Mouse (Mus musculus) CH12.LX (cell line): Measurements from ENCODE around the gene Agap3. TPM values are rescaled to one million over a fixed set of nuclear protein-coding genes. Genes with fewer than 3 reads are reported as not detected.

Experiments
- DNase-seq: peaks from one replicate; pipeline ENCODE4 v3.0.0-alpha.2; 2013; ENCODE audit errors: extremely low read depth
- H3K27ac ChIP-seq: 2 replicates; pipeline ENCODE4 v1.5.1; 2012; ENCODE audit warnings: low read depth, mild to moderate bottlenecking, control low read depth, moderate library complexity; ENCODE audit not compliant: insufficient read depth
- H3K27me3 ChIP-seq: replicated peaks from 2 replicates; pipeline ENCODE3; 2012; ENCODE audit warnings: inconsistent platforms
- H3K36me3 ChIP-seq, 2 experiments: replicated peaks in 1 of 2; 2 replicates each; pipeline versions ENCODE3 to v1.6.1; 2012; ENCODE audit warnings: inconsistent platforms in 1 of 2, low read length in 1 of 2, mild to moderate bottlenecking in 1 of 2, mixed read lengths in 1 of 2, moderate library complexity in 1 of 2; ENCODE audit not compliant: control insufficient read depth in 1 of 2, insufficient read depth in 1 of 2
- H3K4me1 ChIP-seq, 2 experiments: 2 replicates each; pipeline ENCODE4 v1.6.1; 2012; ENCODE audit warnings: inconsistent platforms in 1 of 2, moderate library complexity in 1 of 2; ENCODE audit not compliant: insufficient read depth in 2 of 2, control insufficient read depth in 1 of 2
- H3K4me2 ChIP-seq: 2 replicates; pipeline ENCODE4 v1.6.1; 2012; ENCODE audit warnings: low read depth, mild to moderate bottlenecking, control low read depth; ENCODE audit not compliant: poor library complexity, insufficient read depth, severe bottlenecking
- H3K4me3 ChIP-seq, 3 experiments: fragments of 150-350 bp in 1 of 3; sonication (generic) in 1 of 3; replicated peaks in 1 of 3; 2 replicates each; pipeline versions ENCODE3 to v1.5.1; 2011 to 2012; ENCODE audit warnings: low read depth in 2 of 3, low read length in 2 of 3, mild to moderate bottlenecking in 2 of 3, moderate library complexity in 2 of 3, control low read depth in 1 of 3, improper control_type of control experiment in 1 of 3, inconsistent platforms in 1 of 3, mixed read lengths in 1 of 3; ENCODE audit not compliant: poor library complexity in 1 of 3
- H3K79me2 ChIP-seq: replicated peaks from 2 replicates; pipeline ENCODE4 v1.6.1; 2012; ENCODE audit warnings: mild to moderate bottlenecking, moderate library complexity; ENCODE audit not compliant: control insufficient read depth, poor library complexity, insufficient read depth, severe bottlenecking; ENCODE audit errors: extremely low read depth
- H3K9ac ChIP-seq: 2 replicates; pipeline ENCODE4 v1.6.1; 2012; ENCODE audit warnings: low read depth, mild to moderate bottlenecking, control low read depth, moderate library complexity; ENCODE audit not compliant: insufficient read depth
- H3K9me3 ChIP-seq: replicated peaks from 2 replicates; pipeline ENCODE3; 2012; ENCODE audit warnings: low read length, inconsistent platforms, mixed read lengths
- BHLHE40 ChIP-seq: IDR thresholded peaks from 2 replicates; pipeline ENCODE4 v1.6.1; 2011; ENCODE audit warnings: mild to moderate bottlenecking, low read depth, low read length, improper control_type of control experiment
- CHD1 ChIP-seq: IDR thresholded peaks from 2 replicates; pipeline ENCODE4 v1.6.1; 2012; ENCODE audit warnings: low read depth, low read length, improper control_type of control experiment, inconsistent platforms
- CHD2 ChIP-seq: IDR thresholded peaks from 2 replicates; pipeline ENCODE4 v1.6.1; 2011; ENCODE audit warnings: low read length, improper control_type of control experiment
- CTCF ChIP-seq, 2 experiments: IDR thresholded peaks in 1 of 2; conservative IDR thresholded peaks in 1 of 2; 2 replicates each; pipeline ENCODE4 v1.5.1; 2011 to 2012; ENCODE audit warnings: low read depth in 2 of 2, low read length in 2 of 2, improper control_type of control experiment in 1 of 2, inconsistent platforms in 1 of 2, mild to moderate bottlenecking in 1 of 2, moderate library complexity in 1 of 2
- E2F4 ChIP-seq: IDR thresholded peaks from 2 replicates; pipeline ENCODE4 v1.6.1; 2011; ENCODE audit warnings: low read depth, low read length, improper control_type of control experiment; ENCODE audit not compliant: insufficient replicate concordance
- ELF1 ChIP-seq: IDR thresholded peaks from 2 replicates; pipeline ENCODE4 v1.6.1; 2014; ENCODE audit warnings: low read depth, mild to moderate bottlenecking, inconsistent platforms, low read length, improper control_type of control experiment
- EP300 ChIP-seq: IDR thresholded peaks from 2 replicates; pipeline ENCODE4 v1.6.1; 2011; ENCODE audit warnings: low read length, improper control_type of control experiment
- GABPA ChIP-seq: IDR thresholded peaks from 2 replicates; pipeline ENCODE4 v1.6.1; 2012; ENCODE audit warnings: low read depth, low read length, improper control_type of control experiment, inconsistent platforms; ENCODE audit not compliant: insufficient replicate concordance
- HCFC1 ChIP-seq: IDR thresholded peaks from 2 replicates; pipeline ENCODE4 v1.6.1; 2012; ENCODE audit warnings: low read depth, mild to moderate bottlenecking, inconsistent platforms, low read length, improper control_type of control experiment
- IRF4 ChIP-seq: IDR thresholded peaks from 2 replicates; pipeline ENCODE4 v1.6.1; 2014; ENCODE audit warnings: low read depth, mild to moderate bottlenecking, inconsistent platforms, low read length, improper control_type of control experiment
- MAFK ChIP-seq: IDR thresholded peaks from 2 replicates; pipeline ENCODE4 v1.6.1; 2011; ENCODE audit warnings: low read length, improper control_type of control experiment; ENCODE audit not compliant: insufficient replicate concordance
- MAX ChIP-seq: IDR thresholded peaks from 2 replicates; pipeline ENCODE4 v1.6.1; 2011; ENCODE audit warnings: low read length, improper control_type of control experiment
- MAZ ChIP-seq: IDR thresholded peaks from 2 replicates; pipeline ENCODE4 v1.6.1; 2012; ENCODE audit warnings: low read depth, mild to moderate bottlenecking, inconsistent platforms, low read length, improper control_type of control experiment, moderate library complexity
- MEF2A ChIP-seq: IDR thresholded peaks from 2 replicates; pipeline ENCODE4 v1.6.1; 2014; ENCODE audit warnings: low read depth, mild to moderate bottlenecking, inconsistent platforms, low read length, improper control_type of control experiment, borderline replicate concordance
- MYC ChIP-seq: IDR thresholded peaks from 2 replicates; pipeline ENCODE4 v1.6.1; 2011; ENCODE audit warnings: low read depth, mild to moderate bottlenecking, improper control_type of control experiment, low read length
- NELFE ChIP-seq: IDR thresholded peaks from 2 replicates; pipeline ENCODE4 v1.6.1; 2011; ENCODE audit warnings: low read depth, low read length, improper control_type of control experiment
- PAX5 ChIP-seq: IDR thresholded peaks from 2 replicates; pipeline ENCODE4 v1.6.1; 2012; ENCODE audit warnings: low read length, inconsistent platforms, mixed read lengths
- POLR2A ChIP-seq: IDR thresholded peaks from 2 replicates; pipeline ENCODE4 v1.6.1; 2011; ENCODE audit warnings: low read depth, mild to moderate bottlenecking, improper control_type of control experiment, low read length
- RAD21 ChIP-seq: IDR thresholded peaks from 2 replicates; pipeline ENCODE4 v1.6.1; 2011; ENCODE audit warnings: low read depth, mild to moderate bottlenecking, low read length, improper control_type of control experiment, moderate library complexity
- UBTF ChIP-seq: IDR thresholded peaks from 2 replicates; pipeline ENCODE4 v1.6.1; 2012; ENCODE audit warnings: low read depth, mild to moderate bottlenecking, inconsistent platforms, low read length, improper control_type of control experiment, moderate library complexity
- USF2 ChIP-seq: conservative IDR thresholded peaks from 2 replicates; pipeline ENCODE4 v1.6.1; 2011; ENCODE audit warnings: low read depth, low read length, improper control_type of control experiment
- ZC3H11A ChIP-seq: IDR thresholded peaks from 2 replicates; pipeline ENCODE4 v1.6.1; 2012; ENCODE audit warnings: low read depth, mild to moderate bottlenecking, inconsistent platforms, low read length, improper control_type of control experiment
- ZMIZ1 ChIP-seq: IDR thresholded peaks from 2 replicates; pipeline ENCODE4 v1.6.1; 2012; ENCODE audit warnings: low read depth, mild to moderate bottlenecking, inconsistent platforms, low read length, improper control_type of control experiment
- ZNF384 ChIP-seq: IDR thresholded peaks from 2 replicates; pipeline ENCODE4 v1.6.1; 2012; ENCODE audit warnings: low read depth, low read length, improper control_type of control experiment, inconsistent platforms
- dilution Hi-C: fragments of 300-500 bp; cut with MboI; formaldehyde crosslinking; loops from 2 replicates; pipeline ENCODE4 v1.14.3; 2020; ENCODE audit warnings: low sequenced_read_pairs; ENCODE audit not compliant: extremely low pct_unique_long_range_greater_than_20kb, extremely low pct_ligation_motif_present
- in situ Hi-C: fragments of 300-500 bp; cut with MboI; formaldehyde crosslinking; loops from 3 replicates; pipeline ENCODE4 v1.14.3; 2019; ENCODE audit warnings: low sequenced_read_pairs, low pct_ligation_motif_present, low pct_unique_long_range_greater_than_20kb, mixed read lengths
- polyA plus RNA-seq: library from polyadenylated mRNA; unstranded; fragments of >175 nt; gene quantifications from 2 replicates; pipeline ENCODE4 v1.2.1, GENCODE M21; 2012; ENCODE audit warnings: low read depth; ENCODE audit not compliant: insufficient read length
- total RNA-seq, 2 experiments: library from RNA; depleted of rRNA; stranded (reverse); fragments of 300-350 nt in 1 of 2; fragments of >200 nt in 1 of 2; gene quantifications; 2 replicates each; pipeline ENCODE4 v1.2.3; 2012 to 2014

Agap3 gene
- total and polyA plus RNA-seq, 3 experiments, result 15.4 to 43.5 (median 38.0) TPM

DNA sequence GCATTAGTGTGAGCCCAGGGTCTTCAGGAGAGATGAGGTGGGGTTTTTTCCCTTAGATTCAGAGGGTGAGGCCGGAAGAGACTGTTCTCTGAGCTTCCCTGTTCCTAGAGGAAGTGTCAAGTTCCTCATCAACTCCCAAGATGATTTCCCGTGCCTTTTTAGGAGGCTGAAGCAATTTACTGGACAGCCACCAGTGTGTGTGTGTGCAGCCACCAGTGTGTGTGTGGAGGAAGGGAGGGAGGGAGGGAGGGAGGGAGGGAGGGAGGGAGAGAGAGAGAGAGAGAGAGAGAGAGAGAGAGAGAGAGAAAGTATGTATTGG, 2.0 kb downstream of the Agap3 start:
- peaks cover 20% of the 10 kb centered on the region for H3K27me3 ChIP-seq
- TF ChIP-seq BHLHE40, result no peak
- TF ChIP-seq MEF2A, result no peak
- no peaks in the 10 kb centered on the region for H3K9me3 ChIP-seq
- no peak overlapping the region; the same call in 1 of the 2 replicates for H3K9ac ChIP-seq
- H3K4me2 ChIP-seq, result peak overlapping the region; percentile 95; the same call in 1 of the 2 replicates
- peaks cover 3 to 36% of the 10 kb centered on the region in 2 experiments for H3K36me3 ChIP-seq
- no peak overlapping the region for H3K4me3 ChIP-seq
- peaks cover 37% of the 10 kb centered on the region for H3K79me2 ChIP-seq
- no peak for DNase-seq
- H3K4me1 ChIP-seq, result peaks cover 21 to 38% of the 10 kb centered on the region in 2 experiments
- in situ Hi-C loops (no loop called here), dilution Hi-C loops (no loop called here)
- H3K27ac ChIP-seq, result no peak overlapping the region

DNA sequence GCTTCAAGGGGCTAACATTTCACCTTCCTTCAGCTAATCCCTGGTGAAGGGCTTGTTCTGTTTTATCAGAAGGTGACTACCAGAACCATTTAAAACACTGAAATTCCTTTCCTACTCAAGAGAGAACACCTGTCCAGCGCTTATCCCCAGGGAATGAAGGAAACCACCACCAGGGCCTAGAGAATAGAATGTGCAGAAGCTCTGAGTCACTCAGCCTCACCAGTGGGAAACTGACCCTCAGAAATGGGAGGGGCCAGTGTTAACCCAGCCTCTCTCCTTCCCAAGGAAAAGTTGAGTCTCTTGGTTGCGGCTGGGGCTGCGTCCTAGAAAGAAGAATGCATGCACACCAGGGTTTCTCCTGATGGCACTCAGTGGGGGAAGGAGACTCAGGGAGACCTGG, 3.1 kb downstream of the Agap3 start:
- no peak overlapping the region for H3K4me2 ChIP-seq
- no peak overlapping the region for H3K9ac ChIP-seq

DNA sequence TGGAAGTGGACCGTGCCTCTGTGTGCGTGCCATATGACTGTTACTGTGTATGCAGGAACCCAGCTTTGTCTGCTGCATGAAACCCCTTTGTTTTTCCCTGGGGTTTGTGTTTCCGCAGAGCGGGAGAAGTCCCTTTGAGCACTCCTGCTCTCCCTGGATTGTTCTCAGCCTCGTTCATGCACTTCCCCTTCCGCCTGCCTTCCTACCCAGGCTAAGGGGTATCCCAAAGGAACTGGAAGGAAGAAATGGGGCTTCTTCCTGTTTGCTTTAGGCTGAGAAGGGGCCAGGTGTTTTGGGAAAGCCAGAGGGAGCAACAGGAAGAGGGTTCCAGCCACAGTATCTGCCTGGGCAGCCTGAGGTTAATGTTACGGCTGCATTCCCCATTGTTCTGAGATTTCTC, 3.6 kb downstream of the Agap3 start:
- TF ChIP-seq CTCF (conservative IDR thresholded peaks at IDR 0.05 in 1 of 2, IDR thresholded peaks at IDR 0.05 in 1 of 2; ENCODE audit: low read depth in 2 of 2, low read length in 2 of 2) (no peak), ZC3H11A (no peak), CHD2 (no peak), HCFC1 (no peak), POLR2A (no peak), E2F4 (no peak), ZMIZ1 (no peak), NELFE (no peak), UBTF (no peak), RAD21 (no peak), BHLHE40 (no peak), PAX5 (no peak), MAZ (no peak), MAX (no peak), EP300 (no peak), GABPA (no peak), MEF2A (no peak)
- dilution Hi-C loops (no loop called here), in situ Hi-C loops (loop anchor here (5.0 kb wide), 1 partner anchor 33 kb away; the partner anchor contains the start of genes Cdk5 and Slc4a2)
- no peak for DNase-seq
- H3K4me3 ChIP-seq, result no peak overlapping the region
- H3K27me3 ChIP-seq, result peaks cover 5% of the 10 kb centered on the region
- peaks cover 3 to 45% of the 10 kb centered on the region in 2 experiments for H3K36me3 ChIP-seq
- no peak overlapping the region for H3K9ac ChIP-seq
- H3K79me2 ChIP-seq, result peaks cover 37% of the 10 kb centered on the region
- peaks cover 21 to 38% of the 10 kb centered on the region in 2 experiments for H3K4me1 ChIP-seq
- H3K9me3 ChIP-seq, result no peaks in the 10 kb centered on the region
- no peak overlapping the region for H3K4me2 ChIP-seq
- no peak overlapping the region for H3K27ac ChIP-seq

More for the DNA sequence above, 3.1 kb downstream of the Agap3 start:
- Histone ChIP-seq H3K79me2 (peaks cover 37% of the 10 kb centered on the region), H3K4me3 (no peak overlapping the region), H3K9me3 (no peaks in the 10 kb centered on the region), H3K4me1 (peaks cover 21 to 38% of the 10 kb centered on the region in 2 experiments), H3K36me3 (peaks cover 3 to 40% of the 10 kb centered on the region in 2 experiments), H3K27me3 (peaks cover 11% of the 10 kb centered on the region), H3K27ac (no peak overlapping the region)
- dilution Hi-C loops (no loop called here), in situ Hi-C loops (loop anchor here (5.0 kb wide), 1 partner anchor 33 kb away; the partner anchor contains the start of genes Cdk5 and Slc4a2)
- peak; percentile 21 for DNase-seq
- no peak for TF ChIP-seq PAX5
- no peak for TF ChIP-seq ZNF384
- TF ChIP-seq HCFC1, result no peak
- TF ChIP-seq ELF1, result no peak
- no peak for TF ChIP-seq ZMIZ1
- no peak for TF ChIP-seq USF2
- no peak for TF ChIP-seq MYC
- TF ChIP-seq CTCF (conservative IDR thresholded peaks at IDR 0.05 in 1 of 2, IDR thresholded peaks at IDR 0.05 in 1 of 2; ENCODE audit: low read depth in 2 of 2, low read length in 2 of 2), result no peak
- TF ChIP-seq POLR2A, result no peak
- no peak for TF ChIP-seq UBTF
- no peak for TF ChIP-seq CHD1
- no peak for TF ChIP-seq IRF4
- TF ChIP-seq GABPA, result no peak
- TF ChIP-seq MAFK, result no peak
